Mouse (Mus musculus) MEL (cell line): ENCODE measurements around the gene Ptprj. TPM values are rescaled to one million over a fixed set of nuclear protein-coding genes. Genes with fewer than 3 reads are reported as not detected.

Source experiments
- DNase-seq: peaks from one replicate; pipeline ENCODE4 v3.0.0; 2011; ENCODE audit warnings: low read depth, low spot score
- H3K27ac ChIP-seq: 2 replicates; pipeline ENCODE4 v1.5.1; 2012; ENCODE audit warnings: low read depth, mild to moderate bottlenecking, control low read depth, low read length, moderate library complexity; ENCODE audit not compliant: control insufficient read depth
- H3K27me3 ChIP-seq, 2 experiments: fragments of 150-350 bp in 1 of 2; sonication (generic) in 1 of 2; 2 replicates each; pipeline ENCODE4 v1.6.1; 2012; ENCODE audit warnings: low read length in 2 of 2, mild to moderate bottlenecking in 2 of 2, improper control_type of control experiment in 1 of 2, moderate library complexity in 1 of 2; ENCODE audit not compliant: insufficient read depth in 2 of 2, control insufficient read depth in 1 of 2
- H3K36me3 ChIP-seq, 2 experiments: 2 replicates each; pipeline ENCODE4 v1.6.1; 2012 to 2014; ENCODE audit warnings: low read length in 2 of 2, improper control_type of control experiment in 1 of 2, inconsistent platforms in 1 of 2, mild to moderate bottlenecking in 1 of 2; ENCODE audit not compliant: insufficient read depth in 2 of 2, control insufficient read depth in 1 of 2
- H3K4me1 ChIP-seq, 2 experiments: fragments of 150-350 bp in 1 of 2; sonication (generic) in 1 of 2; 2 replicates each; pipeline ENCODE4 v1.6.1; 2012; ENCODE audit warnings: low read length in 2 of 2, improper control_type of control experiment in 1 of 2, mild to moderate bottlenecking in 1 of 2; ENCODE audit not compliant: insufficient read depth in 2 of 2, control insufficient read depth in 1 of 2
- H3K4me3 ChIP-seq, 2 experiments: fragments of 150-350 bp in 1 of 2; sonication (generic) in 1 of 2; 2 replicates each; pipeline ENCODE4 v1.5.1; 2012; ENCODE audit warnings: low read depth in 2 of 2, low read length in 2 of 2, mild to moderate bottlenecking in 2 of 2, moderate library complexity in 2 of 2, control low read depth in 1 of 2, improper control_type of control experiment in 1 of 2; ENCODE audit not compliant: control insufficient read depth in 1 of 2, insufficient read depth in 1 of 2
- H3K79me2 ChIP-seq: 2 replicates; pipeline ENCODE4 v1.6.1; 2012; ENCODE audit warnings: mild to moderate bottlenecking, low read length, moderate library complexity; ENCODE audit not compliant: control insufficient read depth, poor library complexity, insufficient read depth
- H3K9ac ChIP-seq: 2 replicates; pipeline ENCODE4 v1.6.1; 2012; ENCODE audit warnings: low read depth, mild to moderate bottlenecking, control low read depth, low read length, moderate library complexity; ENCODE audit not compliant: control insufficient read depth, poor library complexity, severe bottlenecking
- H3K9me3 ChIP-seq: fragments of 150-350 bp; sonication (generic); replicated peaks from 2 replicates; pipeline ENCODE4 v1.6.1; 2012; ENCODE audit warnings: mild to moderate bottlenecking, low read length, improper control_type of control experiment, moderate library complexity; ENCODE audit not compliant: insufficient read depth
- CHD2 ChIP-seq: IDR thresholded peaks from 2 replicates; pipeline ENCODE4 v1.6.1; 2011; ENCODE audit warnings: low read length, improper control_type of control experiment
- CTCF ChIP-seq, 3 experiments: IDR thresholded peaks in 2 of 3; conservative IDR thresholded peaks in 1 of 3; 2 replicates each; pipeline ENCODE4 v1.5.1; 2011 to 2012; ENCODE audit warnings: low read length in 3 of 3, low read depth in 2 of 3, mild to moderate bottlenecking in 2 of 3, improper control_type of control experiment in 1 of 3, inconsistent platforms in 1 of 3, mixed read lengths in 1 of 3, moderate library complexity in 1 of 3; ENCODE audit not compliant: control insufficient read depth in 1 of 3, insufficient read depth in 1 of 3, poor library complexity in 1 of 3, severe bottlenecking in 1 of 3
- E2F4 ChIP-seq: IDR thresholded peaks from 2 replicates; pipeline ENCODE4 v1.6.1; 2011; ENCODE audit warnings: low read depth, low read length, improper control_type of control experiment, borderline replicate concordance
- ETS1 ChIP-seq: IDR thresholded peaks from 2 replicates; pipeline ENCODE4 v1.6.1; 2012; ENCODE audit warnings: low read depth, mild to moderate bottlenecking, inconsistent platforms, low read length, improper control_type of control experiment, moderate library complexity
- GABPA ChIP-seq: IDR thresholded peaks from 2 replicates; pipeline ENCODE4 v1.6.1; 2012; ENCODE audit warnings: low read depth, mild to moderate bottlenecking, inconsistent platforms, low read length, improper control_type of control experiment, moderate library complexity
- KAT2A ChIP-seq: conservative IDR thresholded peaks from 2 replicates; pipeline ENCODE4 v1.6.1; 2012; ENCODE audit warnings: low read depth, low read length, improper control_type of control experiment, inconsistent platforms
- MAFK ChIP-seq: IDR thresholded peaks from 2 replicates; pipeline ENCODE4 v1.6.1; 2011; ENCODE audit warnings: low read depth, mild to moderate bottlenecking, low read length, improper control_type of control experiment, borderline replicate concordance
- MXI1 ChIP-seq: IDR thresholded peaks from 2 replicates; pipeline ENCODE4 v1.6.1; 2011; ENCODE audit warnings: mild to moderate bottlenecking, low read depth, low read length, improper control_type of control experiment
- MYC ChIP-seq: IDR thresholded peaks from 2 replicates; pipeline ENCODE4 v1.6.1; 2011; ENCODE audit warnings: low read depth, mild to moderate bottlenecking, low read length, improper control_type of control experiment, moderate library complexity
- POLR2A ChIP-seq, 2 experiments: IDR thresholded peaks; 2 replicates each; pipeline ENCODE4 v1.6.1; 2011 to 2012; ENCODE audit warnings: low read length in 2 of 2, mild to moderate bottlenecking in 2 of 2, control low read depth in 1 of 2, improper control_type of control experiment in 1 of 2, low read depth in 1 of 2, moderate library complexity in 1 of 2; ENCODE audit not compliant: control insufficient read depth in 1 of 2, insufficient read depth in 1 of 2, poor library complexity in 1 of 2
- RAD21 ChIP-seq: IDR thresholded peaks from 2 replicates; pipeline ENCODE4 v1.6.1; 2011; ENCODE audit warnings: mild to moderate bottlenecking, low read depth, low read length, improper control_type of control experiment
- SIN3A ChIP-seq: IDR thresholded peaks from 2 replicates; pipeline ENCODE4 v1.6.1; 2012; ENCODE audit warnings: low read length, improper control_type of control experiment, inconsistent platforms
- SMC3 ChIP-seq: IDR thresholded peaks from 2 replicates; pipeline ENCODE4 v1.6.1; 2011; ENCODE audit warnings: low read depth, low read length, improper control_type of control experiment
- TAL1 ChIP-seq: IDR thresholded peaks from 2 replicates; pipeline ENCODE4 v1.6.1; 2012; ENCODE audit warnings: mild to moderate bottlenecking, inconsistent platforms, low read length, moderate library complexity, mixed read lengths
- TBP ChIP-seq: IDR thresholded peaks from 2 replicates; pipeline ENCODE4 v1.8.0; 2011; ENCODE audit warnings: low read depth, low read length, improper control_type of control experiment
- UBTF ChIP-seq: IDR thresholded peaks from 2 replicates; pipeline ENCODE4 v1.6.1; 2012; ENCODE audit warnings: low read depth, mild to moderate bottlenecking, inconsistent platforms, low read length, improper control_type of control experiment, moderate library complexity, borderline replicate concordance; ENCODE audit not compliant: insufficient read depth
- USF1 ChIP-seq: IDR thresholded peaks from 2 replicates; pipeline ENCODE4 v1.6.1; 2014; ENCODE audit warnings: low read depth, mild to moderate bottlenecking, inconsistent platforms, low read length, improper control_type of control experiment, moderate library complexity
- USF2 ChIP-seq, 2 experiments: IDR thresholded peaks; 2 replicates each; pipeline ENCODE4 v1.6.1; 2011 to 2012; ENCODE audit warnings: improper control_type of control experiment in 2 of 2, low read length in 2 of 2, borderline replicate concordance in 1 of 2, inconsistent platforms in 1 of 2, low read depth in 1 of 2, mild to moderate bottlenecking in 1 of 2; ENCODE audit not compliant: insufficient read depth in 1 of 2
- ZC3H11A ChIP-seq: IDR thresholded peaks from 2 replicates; pipeline ENCODE4 v1.6.1; 2012; ENCODE audit warnings: low read depth, mild to moderate bottlenecking, inconsistent platforms, low read length, improper control_type of control experiment
- ZNF384 ChIP-seq: IDR thresholded peaks from 2 replicates; pipeline ENCODE4 v1.6.1; 2012; ENCODE audit warnings: low read depth, mild to moderate bottlenecking, inconsistent platforms, low read length, improper control_type of control experiment
- polyA plus RNA-seq, 2 experiments: library from polyadenylated mRNA; stranded (reverse) in 1 of 2; unstranded in 1 of 2; fragments of >175 nt in 1 of 2; fragments of >200 nt in 1 of 2; gene quantifications; 2 replicates each; pipeline versions ENCODE4 v1.2.1 to v1.2.4; 2012; ENCODE audit warnings: low replicate concordance in 2 of 2, low read depth in 1 of 2; ENCODE audit not compliant: insufficient read length in 2 of 2, insufficient read depth in 1 of 2, missing spikeins in 1 of 2
- total RNA-seq: library from RNA; depleted of rRNA; stranded (reverse); fragments of 300-350 nt; gene quantifications from 2 replicates; pipeline ENCODE4 v1.2.3, GENCODE M21; 2012

Ptprj gene
- total and polyA plus RNA-seq, 3 experiments, result 6.4 to 10.2 TPM; not detected in 1

- Histone ChIP-seq H3K4me3 (no peak overlapping the region), H3K9ac (no peak overlapping the region), H3K79me2 (peaks cover 41% of the 10 kb centered on the region), H3K27ac (no peak overlapping the region), H3K4me1 (peaks cover 27 to 36% of the 10 kb centered on the region in 2 experiments), H3K9me3 (no peaks in the 10 kb centered on the region), H3K27me3 (no peaks in the 10 kb centered on the region), H3K36me3 (peaks cover 0 to 40% of the 10 kb centered on the region in 2 experiments; a peak in 2 of 4 replicates)
- TF ChIP-seq MXI1 (no peak), GABPA (no peak), ZC3H11A (no peak)
- no peak for DNase-seq
Observed at GRCm38 (mm10) chr2:90576411-90576810, 4.0 kb downstream of the Ptprj start.

- Histone ChIP-seq H3K4me3 (peak overlapping the region in 1 of 2 experiments; percentile 29; a peak in 3 of 4 replicates), H3K4me1 (peaks cover 23 to 30% of the 10 kb centered on the region in 2 experiments), H3K9ac (peak overlapping the region; percentile 43), H3K9me3 (no peaks in the 10 kb centered on the region), H3K27ac (peak overlapping the region; percentile 80), H3K27me3 (no peaks in the 10 kb centered on the region), H3K36me3 (peaks cover 0 to 36% of the 10 kb centered on the region in 2 experiments; a peak in 2 of 4 replicates), H3K79me2 (peaks cover 41% of the 10 kb centered on the region)
- no peak for DNase-seq
- TF ChIP-seq SMC3 (no peak), SIN3A (no peak), MAFK (no peak), RAD21 (no peak), KAT2A (no peak), ZNF384 (no peak), TBP (no peak), CHD2 (no peak), USF1 (no peak), USF2 (IDR thresholded peaks at IDR 0.05; ENCODE audit: borderline replicate concordance in 1 of 2, insufficient read depth in 1 of 2, low read depth in 1 of 2, low read length in 2 of 2) (no peak), POLR2A (IDR thresholded peaks at IDR 0.05; ENCODE audit: control insufficient read depth in 1 of 2, insufficient read depth in 1 of 2, low read depth in 1 of 2, low read length in 2 of 2, poor library complexity in 1 of 2) (no peak), E2F4 (no peak), ZC3H11A (no peak), UBTF (no peak), ETS1 (no peak), TAL1 (no peak), CTCF (IDR thresholded peaks at IDR 0.05 in 2 of 3, conservative IDR thresholded peaks at IDR 0.05 in 1 of 3; ENCODE audit: control insufficient read depth in 1 of 3, insufficient read depth in 1 of 3, low read depth in 2 of 3, low read length in 3 of 3, poor library complexity in 1 of 3, severe bottlenecking in 1 of 3) (no peak), GABPA (no peak), MYC (no peak)
Observed at GRCm38 (mm10) chr2:90575713-90576112, 4.7 kb downstream of the Ptprj start.
